Comparison of ENCODE assay signal across 9 mouse cellular contexts in the genomic region with DNA sequence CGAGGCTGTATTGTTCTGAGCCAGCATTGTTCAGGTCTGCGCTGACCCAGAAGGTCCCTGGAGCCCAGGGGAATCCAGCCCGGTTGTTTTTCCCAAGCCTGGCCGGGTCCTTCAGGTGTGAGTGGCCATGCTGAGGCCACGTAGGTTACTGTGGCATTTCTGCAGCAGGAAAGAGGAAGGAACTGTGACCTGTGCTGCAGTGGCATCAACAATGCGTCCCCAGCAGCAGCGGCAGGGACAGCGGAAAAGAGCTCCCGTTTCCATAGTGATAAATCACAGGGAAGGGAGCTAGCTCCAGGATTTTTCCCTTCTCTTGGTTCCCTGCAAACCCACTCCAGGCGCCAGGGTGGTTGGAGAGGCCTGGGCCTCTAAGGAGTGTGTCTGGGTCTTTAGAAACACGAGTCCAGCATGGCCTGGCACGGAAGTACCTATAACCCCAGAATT. TPM values are rescaled to one million over a fixed set of nuclear protein-coding genes. Genes with fewer than 3 reads are reported as not detected.
A peak's percentile ranks its signal among the peaks of the same experiment; 100 is the strongest.
DNase-seq lines count a peak whose midpoint lies in the region; ATAC-seq and TF ChIP-seq lines count a peak whose summit lies in the region.
"Had no signal": no experiment of that assay in that cellular context is flagged by ENCODE, and none has a peak within 500 bp of the region (broad histone marks: within the 10 kb centered on the region; RNA-seq: fewer than 3 reads in every experiment).

No protein-coding gene starts in this region.

- WGBS in hindbrain, embryonic 14.5 days: 9% methylated on average over 12 of the region's 12 CpGs
- WGBS in midbrain, embryonic 13.5 days: 5% methylated on average over 12 of the region's 12 CpGs

- H3K27ac ChIP-seq in gastrocnemius, adult 2 months: peak overlapping the region; percentile 82
- H3K27ac ChIP-seq in hindbrain, embryonic 14.5 days: peak overlapping the region; percentile 85
- peak overlapping the region; percentile 82 for H3K27ac ChIP-seq in midbrain, embryonic 13.5 days

- TF ChIP-seq CTCF in gastrocnemius, adult 2 months (IDR thresholded peaks at IDR 0.05): no peak

- peak; percentile 64; the same call in 1 of the 2 replicates for ATAC-seq in hindbrain, embryonic 14.5 days (ENCODE audit: low FRiP score)
- ATAC-seq in midbrain, embryonic 13.5 days: peak; percentile 84

- intact Hi-C loops in gastrocnemius, adult 2 months (cut with DNase I): loop anchor here (2.0 to 5.0 kb wide), 2 partner anchors 26 to 40 kb away; no protein-coding TSS in a partner anchor

- no peaks in the 10 kb centered on the region for H3K27me3 ChIP-seq in hindbrain, embryonic 14.5 days (ENCODE audit: control insufficient read depth, insufficient read depth, low read length)
- no peaks in the 10 kb centered on the region for H3K27me3 ChIP-seq in midbrain, embryonic 13.5 days

- peak; percentile 56 for DNase-seq in gastrocnemius, adult 2 months
- no peak for DNase-seq in gastrocnemius, postnatal 10 days
- DNase-seq in frontal cortex, postnatal 10 days (ENCODE audit: low spot score in 2 of 2): peak; percentile 25 to 47
- DNase-seq in hindbrain, embryonic 14.5 days (ENCODE audit: low spot score): peak; percentile 54
- DNase-seq in layer of hippocampus, postnatal 14 days (ENCODE audit: low spot score in 2 of 2): peak; percentile 31 to 48
- DNase-seq in spleen, adult 18-20 months: no peak
- DNase-seq in yolk sac, embryonic 10.5 days (ENCODE audit: low spot score): no peak

- no peaks in the 10 kb centered on the region for H3K36me3 ChIP-seq in hindbrain, embryonic 14.5 days (replicated peaks; ENCODE audit: control insufficient read depth, insufficient read depth)
- no peaks in the 10 kb centered on the region for H3K36me3 ChIP-seq in midbrain, embryonic 13.5 days

- peaks cover 19% of the 10 kb centered on the region for H3K4me1 ChIP-seq in hindbrain, embryonic 14.5 days (replicated peaks; ENCODE audit: control insufficient read depth, insufficient read depth, low read length)
- H3K4me1 ChIP-seq in midbrain, embryonic 13.5 days (replicated peaks): peaks cover 23% of the 10 kb centered on the region

- H3K9ac ChIP-seq in hindbrain, embryonic 14.5 days: peak overlapping the region; percentile 39; the same call in 1 of the 2 replicates
- H3K9ac ChIP-seq in midbrain, embryonic 13.5 days (replicated peaks): 0 out of 2 replicates have a peak overlapping the region, but pooled peaks have one; percentile 17

- H3K9me3 ChIP-seq in hindbrain, embryonic 14.5 days (ENCODE audit: control insufficient read depth, low read length): no peaks in the 10 kb centered on the region
- no peaks in the 10 kb centered on the region for H3K9me3 ChIP-seq in midbrain, embryonic 13.5 days
- H3K9me3 ChIP-seq: megakaryocyte, embryonic 14.5 days had no signal

- H3K4me2 ChIP-seq in hindbrain, embryonic 14.5 days (replicated peaks): peak overlapping the region; percentile 7; the same call in 1 of the 2 replicates
- H3K4me2 ChIP-seq in midbrain, embryonic 13.5 days (replicated peaks): peak overlapping the region; percentile 11

- H3K4me3 ChIP-seq in gastrocnemius, adult 2 months: no peak overlapping the region
- H3K4me3 ChIP-seq in hindbrain, embryonic 14.5 days (replicated peaks; ENCODE audit: low read length): no peak overlapping the region
- no peak overlapping the region for H3K4me3 ChIP-seq in midbrain, embryonic 13.5 days (replicated peaks)
- H3K4me3 ChIP-seq: megakaryocyte, embryonic 14.5 days had no signal

RNA-seq across cellular contexts. Expression of a gene that starts 13.2 kb away (rescaled TPM):
- 10 to 100 TPM; 37.1 to 43.8 TPM for total RNA-seq in gastrocnemius, adult 2 months (2021)
- 100 to 1,000 TPM; 104 to 118 TPM for total RNA-seq in gastrocnemius, postnatal 10 days (2021)
- 16.0 and 16.9 TPM in 2 replicates for polyA plus RNA-seq in hindbrain, embryonic 14.5 days (2014; fragmentation: Nextera tagmentation; extraction: Ambion mirVana)
- 10 to 100 TPM; 17.4 to 20.6 TPM for total RNA-seq in layer of hippocampus, postnatal 14 days (2021)
- 14.1 and 15.8 TPM in 2 replicates for polyA plus RNA-seq in midbrain, embryonic 13.5 days (2015; fragmentation: Nextera tagmentation; extraction: Ambion mirVana)

RNA-seq across cellular contexts. Expression of a gene that starts 13.8 kb away (rescaled TPM):
- not detected for total RNA-seq in gastrocnemius, adult 2 months (2021)
- 1 to 10 TPM; 1.0 to 1.2 TPM for total RNA-seq in gastrocnemius, postnatal 10 days (2021)
- polyA plus RNA-seq in hindbrain, embryonic 14.5 days (2014; fragmentation: Nextera tagmentation; extraction: Ambion mirVana): 0.74 and 0.79 TPM in 2 replicates
- not detected for total RNA-seq in layer of hippocampus, postnatal 14 days (2021)
- polyA plus RNA-seq in midbrain, embryonic 13.5 days (2015; fragmentation: Nextera tagmentation; extraction: Ambion mirVana): 0.97 and 1.2 TPM in 2 replicates

RNA-seq across cellular contexts. Expression of a gene that starts 42.1 kb away (rescaled TPM):
- 1 to 10 TPM; 2.4 to 3.3 TPM for total RNA-seq in gastrocnemius, adult 2 months (2021)
- 1 to 10 TPM; 4.9 to 5.2 TPM for total RNA-seq in gastrocnemius, postnatal 10 days (2021)
- 8.6 and 9.7 TPM in 2 replicates for polyA plus RNA-seq in hindbrain, embryonic 14.5 days (2014; fragmentation: Nextera tagmentation; extraction: Ambion mirVana)
- 1 to 10 TPM; 3.3 to 5.3 TPM for total RNA-seq in layer of hippocampus, postnatal 14 days (2021)
- polyA plus RNA-seq in midbrain, embryonic 13.5 days (2015; fragmentation: Nextera tagmentation; extraction: Ambion mirVana): 10.0 and 10.7 TPM in 2 replicates

RNA-seq across cellular contexts. Expression of a gene that starts 51.8 kb away (rescaled TPM):
- 100 to 1,000 TPM; 261 to 265 TPM for total RNA-seq in gastrocnemius, adult 2 months (2021)
- total RNA-seq in gastrocnemius, postnatal 10 days (2021): 100 to 1,000 TPM; 281 to 345 TPM
- polyA plus RNA-seq in hindbrain, embryonic 14.5 days (2014; fragmentation: Nextera tagmentation; extraction: Ambion mirVana): 417 and 429 TPM in 2 replicates
- 100 to 1,000 TPM; 684 to 691 TPM for total RNA-seq in layer of hippocampus, postnatal 14 days (2021)
- polyA plus RNA-seq in midbrain, embryonic 13.5 days (2015; fragmentation: Nextera tagmentation; extraction: Ambion mirVana): 487 and 502 TPM in 2 replicates

RNA-seq across cellular contexts. Expression of a gene that starts 51.9 kb away (rescaled TPM):
- total RNA-seq in gastrocnemius, adult 2 months (2021): 1 to 10 TPM; 3.7 to 5.6 TPM
- 1 to 10 TPM; 5.5 to 8.7 TPM for total RNA-seq in gastrocnemius, postnatal 10 days (2021)
- 10.8 and 11.4 TPM in 2 replicates for polyA plus RNA-seq in hindbrain, embryonic 14.5 days (2014; fragmentation: Nextera tagmentation; extraction: Ambion mirVana)
- 10 to 100 TPM; 12.9 to 15.1 TPM for total RNA-seq in layer of hippocampus, postnatal 14 days (2021)
- 20.2 and 20.4 TPM in 2 replicates for polyA plus RNA-seq in midbrain, embryonic 13.5 days (2015; fragmentation: Nextera tagmentation; extraction: Ambion mirVana)

Comparison
In these comparisons a context has a peak if more than half of its experiments do, and no peak if none do; other contexts are left out.
1. DNase-seq: peak in gastrocnemius, adult 2 months (single experiment), frontal cortex, postnatal 10 days (2 of 2), hindbrain, embryonic 14.5 days (single experiment) and layer of hippocampus, postnatal 14 days (2 of 2); none in gastrocnemius, postnatal 10 days (single experiment), spleen, adult 18-20 months (0 of 2) and yolk sac, embryonic 10.5 days (single experiment).
2. Peak in every context shown above with its lines, with median percentiles within 50 percentile points of each other: H3K27ac ChIP-seq.